Mouse (Mus musculus) lung, embryonic 15.5 days (tissue): ENCODE results near the gene Olfr524. TPM values are rescaled to one million over a fixed set of nuclear protein-coding genes. Genes with fewer than 3 reads are reported as not detected.

ENCODE experiments used
- polyA plus RNA-seq: library from polyadenylated mRNA; unstranded; fragments of >200 nt; fragmentation: Nextera tagmentation; extraction: Ambion mirVana; gene quantifications from 2 replicates; pipeline ENCODE4 v1.2.1, GENCODE M21; 2015

Gene Olfr524
- polyA plus RNA-seq, 1 experiment from 2014 or later, result 0.05 TPM

Other genes starting within 250 kb of the Olfr524 start
- 1.2 and 1.7 TPM in 2 replicates for gene 6430531B16Rik, start 227.2 kb downstream of the Olfr524 start, polyA plus RNA-seq
- gene Adam8, start 213.4 kb downstream of the Olfr524 start, polyA plus RNA-seq, result 1.4 and 1.8 TPM in 2 replicates
- 40.0 and 40.1 TPM in 2 replicates for gene Zfp511, start 169.6 kb downstream of the Olfr524 start, polyA plus RNA-seq
- 53.2 and 56.4 TPM in 2 replicates for gene Tubgcp2, start 169.3 kb downstream of the Olfr524 start, polyA plus RNA-seq
- gene Msx3, start 156.9 kb downstream of the Olfr524 start, polyA plus RNA-seq, result not detected in 2 replicates
- gene Caly, start 123.4 kb downstream of the Olfr524 start, polyA plus RNA-seq, result 0.66 and 1.1 TPM in 2 replicates
- gene Prap1, start 112.6 kb downstream of the Olfr524 start, polyA plus RNA-seq, result not detected in 2 replicates
- 19.1 and 19.8 TPM in 2 replicates for gene Fuom, start 103.5 kb downstream of the Olfr524 start, polyA plus RNA-seq
- gene Paox, start 90.2 kb downstream of the Olfr524 start, polyA plus RNA-seq, result 21.6 and 22.3 TPM in 2 replicates
- gene Echs1, start 89.5 kb downstream of the Olfr524 start, polyA plus RNA-seq, result 145 and 147 TPM in 2 replicates
- 25.2 and 26.2 TPM in 2 replicates for gene Mtg1, start 68.4 kb downstream of the Olfr524 start, polyA plus RNA-seq
- gene Sprn, start 51.1 kb downstream of the Olfr524 start, polyA plus RNA-seq, result 0.11 and 0.27 TPM in 2 replicates
- gene Olfr522, start 41.2 kb downstream of the Olfr524 start, polyA plus RNA-seq, result not detected in 2 replicates
- not detected in 2 replicates for gene Olfr523, start 32.7 kb downstream of the Olfr524 start, polyA plus RNA-seq
- 0.44 and 3.1 TPM in 2 replicates for gene Cd163l1, start 12.3 kb upstream of the Olfr524 start, polyA plus RNA-seq
- 0.19 TPM in 1 of 2 replicates, not detected in the other for gene 5830411N06Rik, start 41.3 kb upstream of the Olfr524 start, polyA plus RNA-seq
- not detected in 2 replicates for gene Olfr525, start 114.9 kb upstream of the Olfr524 start, polyA plus RNA-seq
- not detected in 2 replicates for gene Olfr527, start 128.1 kb upstream of the Olfr524 start, polyA plus RNA-seq
- gene Olfr60, start 155.7 kb upstream of the Olfr524 start, polyA plus RNA-seq, result not detected in 2 replicates
- not detected in 2 replicates for gene Olfr530, start 170.4 kb upstream of the Olfr524 start, polyA plus RNA-seq
- gene Olfr531, start 197.0 kb upstream of the Olfr524 start, polyA plus RNA-seq, result not detected in 2 replicates
- gene Olfr532, start 215.7 kb upstream of the Olfr524 start, polyA plus RNA-seq, result not detected in 2 replicates